Mouse (Mus musculus) liver, embryonic 14.5 days (tissue): ENCODE results near the gene Eno3.

ENCODE experiments used
- CTCF ChIP-seq: IDR thresholded peaks from 2 replicates; pipeline ENCODE4 v1.5.1; 2016; ENCODE audit warnings: antibody characterized with exemption, low read depth, control low read depth
- EP300 ChIP-seq: IDR thresholded peaks from 2 replicates; pipeline ENCODE4 v1.6.1; 2016; ENCODE audit warnings: antibody characterized with exemption, low read depth

DNA sequence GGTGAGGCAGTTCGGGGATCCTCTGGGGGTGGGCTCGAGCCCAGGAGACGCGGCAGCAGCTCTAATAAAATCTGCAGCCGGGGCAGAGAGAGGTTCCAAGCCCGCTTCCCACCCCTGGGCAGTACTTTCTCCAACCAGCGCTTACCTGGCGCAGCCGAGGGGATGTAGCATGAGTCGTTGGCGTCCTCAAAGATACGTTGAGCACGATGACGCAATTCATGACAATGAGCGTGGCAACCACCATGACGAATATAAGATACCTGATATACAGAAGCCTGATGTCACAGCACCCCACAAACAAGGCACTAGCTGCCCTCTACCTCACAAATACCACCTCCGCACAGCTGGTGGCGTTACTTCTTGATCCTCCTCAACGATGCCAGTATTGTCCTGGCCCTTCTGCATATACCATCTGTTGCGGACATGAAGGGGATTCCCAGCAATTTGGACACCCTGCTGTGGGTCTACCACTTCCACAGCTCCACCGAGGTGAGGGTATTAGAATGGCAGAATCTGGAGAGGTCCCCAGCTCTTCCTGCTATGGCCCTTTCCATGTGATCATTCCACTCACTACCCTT lies 41.4 kb upstream of the Eno3 start, which contains the start of gene 4930544D05Rik:
- no peak for TF ChIP-seq CTCF
- no peak for TF ChIP-seq EP300
